Mouse (Mus musculus) lung, embryonic 14.5 days (tissue): ENCODE results near the gene Mmd. TPM values are rescaled to one million over a fixed set of nuclear protein-coding genes. Genes with fewer than 3 reads are reported as not detected.

Experiments used
- ATAC-seq: fragments of 200-750 bp; cut with Nextera tagmentation; 2 replicates; pipeline ENCODE4 v1.8.0; 2017; ENCODE audit warnings: mild to moderate bottlenecking, moderate TSS enrichment, moderate library complexity; ENCODE audit not compliant: insufficient read depth
- DNase-seq: peaks from one replicate; pipeline ENCODE4 v3.0.0-alpha.2; 2015
- H3K27ac ChIP-seq: fragments of 300-500 bp; sonication (generic); 2 replicates; pipeline ENCODE4 v1.5.1; 2014; ENCODE audit warnings: low read depth, mild to moderate bottlenecking, moderate library complexity
- H3K27me3 ChIP-seq: fragments of 300-500 bp; sonication (generic); 2 replicates; pipeline ENCODE4 v1.6.1; 2014; ENCODE audit warnings: low read length, control low read depth; ENCODE audit not compliant: insufficient read depth
- H3K36me3 ChIP-seq: fragments of 300-500 bp; sonication (generic); 2 replicates; pipeline ENCODE4 v1.6.1; 2014; ENCODE audit warnings: control low read depth; ENCODE audit not compliant: insufficient read depth
- H3K4me1 ChIP-seq: fragments of 300-500 bp; sonication (generic); 2 replicates; pipeline ENCODE4 v1.6.1; 2014; ENCODE audit warnings: antibody characterized with exemption, control low read depth; ENCODE audit not compliant: insufficient read depth
- H3K4me2 ChIP-seq: fragments of 300-500 bp; sonication (generic); 2 replicates; pipeline ENCODE4 v1.6.1; 2014; ENCODE audit warnings: mild to moderate bottlenecking
- H3K4me3 ChIP-seq: fragments of 300-500 bp; sonication (generic); 2 replicates; pipeline ENCODE4 v1.5.1; 2014; ENCODE audit warnings: low read depth, low read length
- H3K9ac ChIP-seq: fragments of 300-500 bp; sonication (generic); 2 replicates; pipeline ENCODE4 v1.6.1; 2014
- H3K9me3 ChIP-seq: fragments of 300-500 bp; sonication (generic); 2 replicates; pipeline ENCODE4 v1.6.1; 2016; ENCODE audit warnings: low read depth, low read length, control low read depth
- CTCF ChIP-seq: IDR thresholded peaks from 2 replicates; pipeline ENCODE4 v1.5.1; 2016; ENCODE audit warnings: antibody characterized with exemption, low read depth
- WGBS: fragments of 180-500 bp; shearing (Covaris S2); extraction: QIAGEN DNeasy Blood & Tissue Kit; methylation state at CpG from one replicate; pipeline ENCODE4 v1.1.7; 2014; 5-methylcytosine and 5-hydroxymethylcytosine counted together
- polyA plus RNA-seq: library from polyadenylated mRNA; unstranded; fragments of >200 nt; fragmentation: Nextera tagmentation; extraction: Ambion mirVana; gene quantifications from 2 replicates; pipeline ENCODE4 v1.2.1, GENCODE M21; 2014

The Mmd gene
- polyA plus RNA-seq, 1 experiment from 2014 or later = 31.5 TPM

DNA sequence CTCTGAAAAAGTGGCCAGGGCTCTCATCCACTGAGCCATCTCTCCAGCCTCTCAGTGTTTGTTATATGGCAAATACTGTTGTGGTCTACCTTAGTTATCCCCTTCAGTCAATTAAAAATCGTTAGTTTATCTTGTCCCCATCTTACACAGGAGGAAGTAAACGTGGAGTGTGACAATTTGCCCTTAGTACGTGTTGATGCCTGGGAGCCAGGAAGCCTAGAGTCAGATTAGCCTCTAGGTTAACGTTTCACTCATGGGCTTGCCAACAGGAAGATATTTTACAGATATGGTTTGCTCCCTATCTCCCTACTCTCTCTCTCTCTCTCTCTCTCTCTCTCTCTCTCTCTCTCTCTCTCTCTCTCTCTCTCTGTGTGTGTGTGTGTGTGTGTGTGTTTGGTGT lies 33.9 kb downstream of the Mmd start:
- no peaks in the 10 kb centered on the region for H3K36me3 ChIP-seq
- H3K4me2 ChIP-seq = no peak overlapping the region
- no peaks in the 10 kb centered on the region for H3K27me3 ChIP-seq
- H3K9ac ChIP-seq = no peak overlapping the region
- ATAC-seq (no peak), DNase-seq (no peak)
- no peak for TF ChIP-seq CTCF
- no peaks in the 10 kb centered on the region for H3K4me1 ChIP-seq
- H3K9me3 ChIP-seq = no peaks in the 10 kb centered on the region
- no peak overlapping the region for H3K27ac ChIP-seq
- 33% methylated on average over 4 of the region's 4 CpGs for WGBS
- H3K4me3 ChIP-seq = no peak overlapping the region

DNA sequence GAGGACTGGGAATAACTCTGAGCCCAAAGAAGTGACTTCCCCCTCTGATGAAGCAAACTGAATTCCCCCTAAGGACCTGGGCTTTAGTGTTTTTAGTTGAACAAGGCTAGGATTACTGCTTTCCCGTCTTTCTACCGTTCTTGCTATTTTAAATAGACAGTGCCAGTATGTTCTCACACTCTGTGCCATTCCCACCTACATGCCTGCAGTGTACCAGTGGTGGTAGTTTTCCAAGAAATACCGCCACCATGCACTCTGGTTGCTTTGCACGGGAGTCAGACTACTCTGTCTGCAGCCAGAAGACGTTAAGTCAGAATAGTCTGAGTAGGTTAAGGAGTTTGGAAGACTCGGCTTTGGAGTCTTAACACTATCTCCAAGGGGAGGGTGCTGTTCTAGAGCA lies 34.3 kb downstream of the Mmd start:
- ATAC-seq (no peak), DNase-seq (no peak)
- no peak overlapping the region for H3K27ac ChIP-seq
- H3K4me1 ChIP-seq = no peaks in the 10 kb centered on the region
- no peak overlapping the region for H3K4me3 ChIP-seq
- no peaks in the 10 kb centered on the region for H3K27me3 ChIP-seq
- no peak overlapping the region for H3K4me2 ChIP-seq
- 71% methylated on average over 6 of the region's 6 CpGs for WGBS
- H3K9me3 ChIP-seq = no peaks in the 10 kb centered on the region
- H3K9ac ChIP-seq = no peak overlapping the region
- no peaks in the 10 kb centered on the region for H3K36me3 ChIP-seq
- no peak for TF ChIP-seq CTCF

DNA sequence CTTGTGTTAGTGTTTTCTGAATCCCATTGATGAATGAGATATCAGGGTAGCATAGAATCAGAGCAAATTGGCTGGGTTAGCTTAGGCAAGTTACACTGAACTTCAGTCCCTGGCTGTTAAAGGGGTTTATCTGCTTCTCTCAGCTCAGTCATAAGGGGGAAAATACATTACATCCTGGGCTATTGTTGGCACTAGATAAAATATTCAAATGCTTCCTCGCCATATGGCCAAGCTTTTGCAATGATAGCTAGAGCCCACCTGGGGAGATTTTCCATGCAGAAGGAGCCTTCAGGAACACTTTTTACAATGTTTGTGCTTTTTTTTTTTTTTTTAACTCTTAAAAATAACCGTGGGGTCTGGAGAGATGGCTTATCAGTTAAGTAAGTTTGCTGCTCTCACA lies 34.8 kb downstream of the Mmd start:
- Histone ChIP-seq H3K4me1 (no peaks in the 10 kb centered on the region), H3K9ac (no peak overlapping the region), H3K36me3 (no peaks in the 10 kb centered on the region), H3K27ac (no peak overlapping the region), H3K4me2 (no peak overlapping the region), H3K4me3 (no peak overlapping the region), H3K9me3 (no peaks in the 10 kb centered on the region), H3K27me3 (no peaks in the 10 kb centered on the region)
- TF ChIP-seq CTCF = no peak
- DNase-seq = no peak
- WGBS = 37% methylated on average over 2 of the region's 2 CpGs
- no peak for ATAC-seq

DNA sequence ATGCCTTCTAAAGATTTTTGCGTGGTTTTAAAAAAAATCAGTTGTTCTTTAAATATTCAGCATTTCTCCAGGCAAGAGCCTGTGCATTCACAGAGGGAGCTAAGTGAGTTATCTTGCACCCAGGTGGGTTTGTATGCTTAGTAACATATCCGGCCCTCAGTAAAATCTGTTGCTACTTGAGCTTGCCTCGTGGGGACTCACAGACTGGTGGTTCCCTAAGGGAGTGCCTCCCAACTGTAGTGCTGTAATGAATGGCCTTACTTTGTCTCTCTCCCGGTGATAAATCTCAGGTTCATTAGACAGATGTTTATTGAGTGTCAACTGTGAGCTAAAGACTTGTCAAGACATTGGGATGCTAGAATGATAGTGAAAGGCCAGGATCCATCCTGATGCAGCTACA lies 35.4 kb downstream of the Mmd start:
- H3K36me3 ChIP-seq = no peaks in the 10 kb centered on the region
- no peak overlapping the region for H3K27ac ChIP-seq
- no peaks in the 10 kb centered on the region for H3K4me1 ChIP-seq
- WGBS = 29% methylated on average over 4 of the region's 4 CpGs
- no peak overlapping the region for H3K9ac ChIP-seq
- no peak overlapping the region for H3K4me3 ChIP-seq
- H3K27me3 ChIP-seq = no peaks in the 10 kb centered on the region
- DNase-seq = no peak
- TF ChIP-seq CTCF = no peak
- no peak for ATAC-seq
- H3K9me3 ChIP-seq = no peaks in the 10 kb centered on the region
- H3K4me2 ChIP-seq = no peak overlapping the region

DNA sequence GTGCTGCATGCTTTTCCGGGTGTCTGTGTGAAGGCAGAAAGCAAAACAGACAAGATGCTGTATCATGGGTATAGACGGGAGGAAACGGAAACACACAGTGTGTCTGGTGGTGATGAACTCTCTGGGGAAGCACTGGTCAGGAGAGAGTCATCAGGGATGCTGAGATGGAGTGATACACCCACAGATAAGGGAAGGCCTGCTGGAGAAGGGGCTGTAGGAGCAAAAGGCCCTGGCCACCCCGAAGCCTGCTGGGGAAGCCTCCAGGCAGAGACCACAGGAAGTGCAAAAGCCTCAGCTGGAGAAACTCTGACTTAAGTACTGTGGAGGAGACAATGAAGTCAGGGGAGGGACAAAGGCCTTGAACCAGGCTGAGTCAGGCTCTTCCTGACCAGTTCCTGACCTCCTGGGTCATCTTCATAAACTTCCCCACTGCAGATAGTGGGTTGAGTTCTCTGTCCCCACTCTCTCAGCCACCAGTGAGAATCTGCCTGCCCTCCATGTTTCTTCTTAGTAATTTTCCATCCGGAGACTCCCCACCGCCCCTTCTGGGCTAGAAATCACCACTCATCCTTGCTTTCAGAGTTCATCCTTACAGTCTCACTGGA lies 37.4 kb downstream of the Mmd start:
- DNase-seq = no peak
- ATAC-seq = no peak

DNA sequence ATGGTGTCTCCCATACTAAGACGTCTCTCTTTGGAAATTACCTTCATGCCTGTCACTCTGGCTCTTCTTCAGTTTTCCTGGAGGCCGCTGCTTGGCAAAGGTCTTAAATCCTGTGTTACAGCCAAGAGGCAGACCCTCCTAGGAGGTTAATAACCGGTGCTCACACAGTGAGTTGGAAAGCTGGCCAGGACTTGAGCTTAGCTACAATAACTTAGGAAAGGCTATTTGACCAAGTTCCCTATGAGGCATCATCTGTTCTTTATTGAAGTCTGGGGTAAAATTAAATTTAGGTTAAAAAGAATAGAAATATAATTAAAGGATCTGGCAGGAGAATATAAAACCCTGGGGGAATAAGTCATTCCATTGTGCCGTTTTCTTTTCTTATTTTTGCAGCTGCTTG lies 41.9 kb downstream of the Mmd start:
- no peak for TF ChIP-seq CTCF
- Histone ChIP-seq H3K4me2 (no peak overlapping the region), H3K9ac (no peak overlapping the region), H3K4me1 (no peaks in the 10 kb centered on the region), H3K27me3 (no peaks in the 10 kb centered on the region), H3K4me3 (no peak overlapping the region), H3K9me3 (no peaks in the 10 kb centered on the region), H3K27ac (no peak overlapping the region), H3K36me3 (no peaks in the 10 kb centered on the region)
- WGBS = 69% methylated on average over 4 of the region's 4 CpGs
- no peak for ATAC-seq
- no peak for DNase-seq

More for the DNA sequence above, 37.4 kb downstream of the Mmd start:
- Histone ChIP-seq H3K4me3 (no peak overlapping the region), H3K27ac (no peak overlapping the region), H3K4me2 (no peak overlapping the region), H3K9ac (no peak overlapping the region), H3K27me3 (no peaks in the 10 kb centered on the region), H3K36me3 (no peaks in the 10 kb centered on the region), H3K4me1 (no peaks in the 10 kb centered on the region), H3K9me3 (no peaks in the 10 kb centered on the region)
- WGBS = 79% methylated on average over 6 of the region's 6 CpGs
- TF ChIP-seq CTCF = no peak

DNA sequence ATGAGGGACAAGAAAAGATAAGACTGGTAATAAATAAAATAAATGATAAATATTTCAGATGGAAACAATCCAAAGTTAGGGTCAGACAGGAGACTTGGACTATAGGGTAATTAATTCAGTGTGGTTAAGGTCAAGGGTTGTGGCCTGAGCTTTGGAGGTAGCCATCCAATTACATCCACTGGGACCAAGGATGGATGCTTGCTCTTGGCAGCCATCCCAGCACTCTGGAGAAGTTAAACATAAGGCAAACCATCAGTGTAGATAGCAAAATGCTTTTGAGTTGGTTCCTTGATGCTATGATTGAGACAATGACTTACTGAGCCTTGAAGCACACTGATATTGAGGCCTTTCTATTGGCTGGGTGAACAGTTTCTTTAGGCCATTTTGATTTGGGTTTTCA lies 43.5 kb downstream of the Mmd start:
- H3K9ac ChIP-seq = no peak overlapping the region
- no peak overlapping the region for H3K4me2 ChIP-seq
- H3K4me1 ChIP-seq = no peaks in the 10 kb centered on the region
- H3K27me3 ChIP-seq = no peaks in the 10 kb centered on the region
- H3K9me3 ChIP-seq = no peaks in the 10 kb centered on the region
- H3K4me3 ChIP-seq = no peak overlapping the region
- no peak overlapping the region for H3K27ac ChIP-seq
- no peak for TF ChIP-seq CTCF
- peak; percentile 54 for DNase-seq
- no peak for ATAC-seq
- H3K36me3 ChIP-seq = no peaks in the 10 kb centered on the region

DNA sequence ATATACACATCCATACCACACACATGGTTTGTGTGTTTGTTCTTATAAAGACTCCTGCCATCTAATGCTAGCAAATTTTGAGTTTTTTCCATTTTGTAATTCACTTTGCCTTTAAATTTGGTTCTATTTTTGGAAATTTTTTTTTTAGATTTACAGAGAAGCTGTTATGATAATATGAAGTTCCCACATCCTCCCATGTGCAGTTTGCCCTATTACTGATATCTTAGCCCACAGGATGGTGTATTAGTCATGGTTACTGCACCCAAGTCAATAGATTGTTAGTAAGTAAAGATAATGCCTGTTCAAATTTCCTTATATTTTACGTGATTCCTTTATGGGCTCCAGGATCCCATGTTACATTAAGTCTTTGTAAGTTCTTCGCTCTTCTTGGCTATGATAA lies 45.4 kb downstream of the Mmd start:
- Histone ChIP-seq H3K4me2 (no peak overlapping the region), H3K27me3 (no peaks in the 10 kb centered on the region), H3K4me3 (no peak overlapping the region), H3K9me3 (no peaks in the 10 kb centered on the region), H3K4me1 (no peaks in the 10 kb centered on the region), H3K27ac (no peak overlapping the region), H3K9ac (no peak overlapping the region), H3K36me3 (no peaks in the 10 kb centered on the region)
- WGBS = 89% methylated on average over 2 of the region's 2 CpGs
- TF ChIP-seq CTCF = no peak
- ATAC-seq (no peak), DNase-seq (no peak)
